Mouse (Mus musculus) bone marrow, adult 2 months (tissue): ENCODE results near the gene Pth1r.

ENCODE experiments used
- CTCF ChIP-seq: fragments of 200-500 bp; IDR thresholded peaks from 2 replicates; pipeline ENCODE4 v1.5.1; 2011; ENCODE audit warnings: low read length, control low read depth; ENCODE audit not compliant: control insufficient read depth, insufficient read depth
- POLR2A ChIP-seq: fragments of 200-500 bp; IDR thresholded peaks from 2 replicates; pipeline ENCODE4 v1.6.1; 2011; ENCODE audit warnings: low read depth, mild to moderate bottlenecking, control low read depth, low read length, borderline replicate concordance; ENCODE audit not compliant: control insufficient read depth

DNA sequence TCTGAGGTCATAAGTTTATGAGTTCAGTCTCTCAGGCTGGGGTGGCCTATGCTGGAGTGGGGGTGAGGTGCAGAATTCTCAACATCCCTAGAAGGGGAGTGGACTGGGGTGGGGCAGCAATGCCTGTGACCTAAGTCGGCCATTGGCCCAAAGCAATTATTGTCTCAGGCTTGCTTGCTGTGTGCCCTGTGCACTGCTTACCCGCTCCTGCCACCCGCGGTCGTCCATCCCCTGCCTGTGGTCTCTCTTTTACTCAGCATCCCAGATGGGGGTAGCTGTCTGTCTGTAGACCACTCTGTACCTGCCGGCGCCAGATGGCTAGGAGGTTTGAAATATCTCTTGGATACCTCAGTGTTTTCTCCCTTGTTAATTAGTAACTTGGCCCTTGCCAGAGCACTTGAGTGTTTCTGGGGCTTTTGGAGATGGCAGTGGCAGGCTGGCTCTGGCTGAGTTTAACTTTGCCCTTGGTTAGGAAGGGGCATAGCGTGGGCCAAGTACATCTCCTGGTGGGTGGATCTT is 57.6 kb downstream of the Pth1r start:
- TF ChIP-seq CTCF: no peak
- no peak for TF ChIP-seq POLR2A
